Mouse (Mus musculus): ENCODE results near the gene Phox2a. TPM values are rescaled to one million over a fixed set of nuclear protein-coding genes. Genes with fewer than 3 reads are reported as not detected.

Gene Phox2a
- not detected for total RNA-seq (2021)
- long read RNA-seq, experiment 1: 0 reads
- long read RNA-seq, experiment 2, partial matches to known transcripts: 0 of 1 reads
- long read RNA-seq, experiment 2, other reads (novel, unspliced or antisense): 0 of 1 reads

- intact Hi-C loops (cut with DNase I): no loop called here
- DNase-seq (ENCODE audit: extremely low spot score in 1 of 2, low spot score in 2 of 2): no peak
- no peak for TF ChIP-seq CTCF (IDR thresholded peaks at IDR 0.05)
- H3K27ac ChIP-seq: no peak within 1 kb of the TSS
- 0 out of 2 replicates have a peak within 1 kb of the TSS, but pooled peaks have one; percentile 11 for H3K4me3 ChIP-seq
These were observed at the start of gene Phox2a for GRCm38 (mm10) chr7:101817861-101818401. Phox2a (plus strand) TSS chr7:101818313.

- peak; percentile 35 to 43 for DNase-seq (ENCODE audit: extremely low spot score in 1 of 2, low spot score in 2 of 2)
- intact Hi-C loops (cut with DNase I): no loop called here
- Histone ChIP-seq H3K4me3 (no peak overlapping the region), H3K27ac (peak overlapping the region; percentile 66)
- TF ChIP-seq CTCF (IDR thresholded peaks at IDR 0.05): no peak
These were observed 48.1 kb upstream of the Phox2a start for GRCm38 (mm10) chr7:101770051-101770450.

GRCm38 (mm10) chr7:101771604-101772003 is 46.5 kb upstream of the Phox2a start:
- Histone ChIP-seq H3K4me3 (no peak overlapping the region), H3K27ac (no peak overlapping the region)
- intact Hi-C loops (cut with DNase I): no loop called here
- no peak for DNase-seq (ENCODE audit: extremely low spot score in 1 of 2, low spot score in 2 of 2)
- no peak for TF ChIP-seq CTCF (IDR thresholded peaks at IDR 0.05)

GRCm38 (mm10) chr7:101772687-101773086 is 45.4 kb upstream of the Phox2a start:
- no peak overlapping the region for H3K27ac ChIP-seq
- peak in 1 of 2 experiments; percentile 48 for DNase-seq (ENCODE audit: extremely low spot score in 1 of 2, low spot score in 2 of 2)
- no peak overlapping the region for H3K4me3 ChIP-seq
- TF ChIP-seq CTCF (IDR thresholded peaks at IDR 0.05): no peak
- intact Hi-C loops (cut with DNase I): no loop called here

GRCm38 (mm10) chr7:101777053-101777452 is 41.1 kb upstream of the Phox2a start:
- Histone ChIP-seq H3K27ac (no peak overlapping the region), H3K4me3 (no peak overlapping the region)
- no peak for TF ChIP-seq CTCF (IDR thresholded peaks at IDR 0.05)
- intact Hi-C loops (cut with DNase I): no loop called here
- DNase-seq (ENCODE audit: extremely low spot score in 1 of 2, low spot score in 2 of 2): no peak

- H3K27ac ChIP-seq: no peak overlapping the region
- no peak for TF ChIP-seq CTCF (IDR thresholded peaks at IDR 0.05)
- intact Hi-C loops (cut with DNase I): no loop called here
- no peak overlapping the region for H3K4me3 ChIP-seq
- DNase-seq (ENCODE audit: extremely low spot score in 1 of 2, low spot score in 2 of 2): no peak
These were observed 2.4 kb downstream of the Phox2a start for GRCm38 (mm10) chr7:101820295-101821030.

GRCm38 (mm10) chr7:101821571-101822501 is 3.7 kb downstream of the Phox2a start:
- Histone ChIP-seq H3K27ac (no peak overlapping the region), H3K4me3 (peak overlapping the region; percentile 29)
- no peak for TF ChIP-seq CTCF (IDR thresholded peaks at IDR 0.05)
- DNase-seq (ENCODE audit: extremely low spot score in 1 of 2, low spot score in 2 of 2): peak in 1 of 2 experiments; percentile 36
- intact Hi-C loops (cut with DNase I): no loop called here

- intact Hi-C loops (cut with DNase I): no loop called here
- no peak for DNase-seq (ENCODE audit: extremely low spot score in 1 of 2, low spot score in 2 of 2)
- Histone ChIP-seq H3K27ac (no peak overlapping the region), H3K4me3 (no peak overlapping the region)
- peak; percentile 40 for TF ChIP-seq CTCF (IDR thresholded peaks at IDR 0.05)
These were observed 5.0 kb downstream of the Phox2a start for GRCm38 (mm10) chr7:101822836-101823757.

GRCm38 (mm10) chr7:101823758-101824630 is 5.9 kb downstream of the Phox2a start:
- no peak overlapping the region for H3K4me3 ChIP-seq
- TF ChIP-seq CTCF (IDR thresholded peaks at IDR 0.05): no peak
- intact Hi-C loops (cut with DNase I): no loop called here
- DNase-seq (ENCODE audit: extremely low spot score in 1 of 2, low spot score in 2 of 2): no peak
- no peak overlapping the region for H3K27ac ChIP-seq

- Histone ChIP-seq H3K27ac (no peak overlapping the region), H3K4me3 (no peak overlapping the region)
- peak; percentile 25 for TF ChIP-seq CTCF (IDR thresholded peaks at IDR 0.05)
- intact Hi-C loops (cut with DNase I): loop anchor here (5.0 kb wide), 1 partner anchor 43 kb away; no protein-coding TSS in a partner anchor
- DNase-seq (ENCODE audit: extremely low spot score in 1 of 2, low spot score in 2 of 2): no peak
These were observed 12.3 kb downstream of the Phox2a start for GRCm38 (mm10) chr7:101830373-101830772.

All from left cerebral cortex, adult 2 months (tissue).